Mouse (Mus musculus) midbrain, postnatal 0 days (tissue): ENCODE results near the gene Hmgn1. TPM values are rescaled to one million over a fixed set of nuclear protein-coding genes. Genes with fewer than 3 reads are reported as not detected.

Source experiments
- ATAC-seq: fragments of 200-750 bp; cut with Nextera tagmentation; 2 replicates; pipeline ENCODE4 v1.8.0; 2017; ENCODE audit warnings: moderate number of reproducible peaks, mild to moderate bottlenecking, moderate TSS enrichment, moderate library complexity; ENCODE audit not compliant: low FRiP score
- DNase-seq: peaks from one replicate; pipeline ENCODE4 v3.0.0-alpha.2; 2015; ENCODE audit warnings: low spot score
- H3K27ac ChIP-seq: fragments of 300-500 bp; sonication (generic); 2 replicates; pipeline ENCODE4 v1.5.1; 2014; ENCODE audit warnings: low read depth, mild to moderate bottlenecking, low read length, mixed read lengths
- H3K27me3 ChIP-seq: fragments of 300-500 bp; sonication (generic); 2 replicates; pipeline ENCODE4 v1.6.1; 2014; ENCODE audit warnings: low read length, control low read depth, mixed read lengths; ENCODE audit not compliant: insufficient read depth
- H3K36me3 ChIP-seq: fragments of 300-500 bp; sonication (generic); 2 replicates; pipeline ENCODE4 v1.6.1; 2014; ENCODE audit warnings: low read length, control low read depth, mixed read lengths; ENCODE audit not compliant: insufficient read depth
- H3K4me1 ChIP-seq: fragments of 300-500 bp; sonication (generic); 2 replicates; pipeline ENCODE4 v1.6.1; 2014; ENCODE audit warnings: mild to moderate bottlenecking, control low read depth, antibody characterized with exemption, low read length, mixed read lengths; ENCODE audit not compliant: insufficient read depth
- H3K4me2 ChIP-seq: fragments of 300-500 bp; sonication (generic); 2 replicates; pipeline ENCODE4 v1.6.1; 2014; ENCODE audit warnings: low read depth, mild to moderate bottlenecking, low read length, mixed read lengths; ENCODE audit not compliant: poor library complexity, severe bottlenecking
- H3K4me3 ChIP-seq: fragments of 300-500 bp; sonication (generic); 2 replicates; pipeline ENCODE4 v1.5.1; 2014; ENCODE audit warnings: low read depth, mild to moderate bottlenecking, low read length, moderate library complexity
- H3K9ac ChIP-seq: fragments of 300-500 bp; sonication (generic); replicated peaks from 2 replicates; pipeline ENCODE4 v1.6.1; 2014; ENCODE audit warnings: mild to moderate bottlenecking, low read length, moderate library complexity, mixed read lengths; ENCODE audit not compliant: poor library complexity, severe bottlenecking
- H3K9me3 ChIP-seq: fragments of 300-500 bp; sonication (generic); 2 replicates; pipeline ENCODE4 v1.6.1; 2016; ENCODE audit warnings: low read length, control low read depth
- CTCF ChIP-seq: IDR thresholded peaks from 2 replicates; pipeline ENCODE4 v1.5.1; 2016; ENCODE audit warnings: antibody characterized with exemption, mild to moderate bottlenecking
- WGBS: fragments of 180-500 bp; shearing (Covaris S2); extraction: QIAGEN DNeasy Blood & Tissue Kit; methylation state at CpG from one replicate; pipeline ENCODE4 v1.1.7; 2014; 5-methylcytosine and 5-hydroxymethylcytosine counted together
- polyA plus RNA-seq: library from polyadenylated mRNA; unstranded; fragments of >200 nt; fragmentation: Nextera tagmentation; extraction: Ambion mirVana; gene quantifications from 2 replicates; pipeline ENCODE4 v1.2.1, GENCODE M21; 2015
- total RNA-seq: library from RNA; depleted of rRNA; stranded (reverse); fragments of >200 nt; gene quantifications from 2 replicates; pipeline ENCODE4 v1.2.3, GENCODE M21; 2014; rRNA removed

Gene Hmgn1
- total RNA-seq = 106 and 119 TPM in 2 replicates
- 184 and 202 TPM in 2 replicates for polyA plus RNA-seq

DNA sequence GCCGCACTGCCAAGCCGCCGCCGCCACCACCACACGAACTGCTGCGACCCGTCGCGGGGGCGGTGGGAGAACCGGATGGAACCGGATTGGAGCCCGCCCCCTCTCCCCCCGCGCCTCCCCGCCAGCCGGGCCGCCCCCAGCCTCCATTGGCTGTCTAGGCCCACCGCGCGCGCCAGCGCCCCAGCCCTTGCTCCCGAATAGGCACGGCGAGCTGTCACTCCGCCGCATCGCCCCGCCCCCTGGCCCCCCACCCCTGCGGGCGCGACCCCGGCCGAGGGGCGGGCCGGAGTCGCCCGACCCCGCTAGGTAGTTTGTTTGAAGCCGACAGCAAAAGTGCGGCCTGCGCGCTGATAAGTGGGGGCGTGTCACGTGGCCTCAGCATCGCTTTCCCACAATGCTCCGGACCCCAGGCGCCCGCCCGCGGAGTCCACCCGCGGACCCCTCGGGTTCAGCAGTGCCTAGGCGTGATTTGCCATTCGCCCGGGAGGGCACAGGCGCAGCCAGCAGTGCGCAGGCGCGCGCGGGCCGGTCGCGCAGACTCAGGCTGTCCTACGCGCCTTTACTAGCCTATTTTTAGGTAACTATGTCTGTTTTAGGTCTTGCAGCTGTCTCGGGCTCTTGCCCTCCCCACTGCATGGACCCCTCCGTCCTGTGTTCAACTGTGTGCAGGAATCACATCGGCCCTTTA lies at the start of gene Hmgn1:
Gene Hmgn1, minus strand, starts transcription at position 73 of the 688 bp plus-strand sequence.
- under 1% methylated on average over 51 of the region's 72 CpGs for WGBS
- Histone ChIP-seq H3K9ac (peak within 1 kb of the TSS; percentile 80), H3K4me3 (peak within 1 kb of the TSS; percentile 65), H3K27me3 (no peaks in the 10 kb centered on the region), H3K9me3 (no peaks in the 10 kb centered on the region), H3K36me3 (peaks cover 15% of the 10 kb centered on the region), H3K27ac (peak within 1 kb of the TSS; percentile 96), H3K4me1 (peaks cover 8% of the 10 kb centered on the region; the same call in 1 of the 2 replicates), H3K4me2 (peak within 1 kb of the TSS; percentile 68)
- DNase-seq = peak; percentile 98
- peak; percentile 98 for ATAC-seq
- no peak for TF ChIP-seq CTCF

DNA sequence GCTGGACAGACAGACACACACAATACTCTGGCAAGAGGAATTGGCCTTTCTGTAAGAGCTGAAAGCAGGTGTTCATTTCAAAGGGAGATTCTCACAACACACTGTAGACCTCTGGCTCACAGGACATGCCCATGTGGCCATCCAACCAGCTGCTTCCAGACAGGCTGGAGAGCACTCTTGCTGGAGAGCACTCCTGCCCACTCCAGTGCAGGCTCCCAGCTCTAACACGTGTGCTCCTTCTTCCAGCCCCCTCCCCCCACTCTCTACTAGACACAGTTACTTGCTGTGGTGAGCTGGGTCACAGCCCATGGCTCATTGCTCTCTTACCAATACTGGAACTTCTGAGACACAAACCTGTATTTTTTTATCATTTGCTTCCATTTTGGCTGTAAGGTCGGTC lies 47.9 kb upstream of the Hmgn1 start:
- WGBS = 46% methylated on average over 2 of the region's 2 CpGs
- ATAC-seq (no peak), DNase-seq (no peak)
- Histone ChIP-seq H3K9me3 (no peaks in the 10 kb centered on the region), H3K4me1 (no peaks in the 10 kb centered on the region), H3K27ac (no peak overlapping the region), H3K9ac (no peak overlapping the region), H3K36me3 (no peaks in the 10 kb centered on the region), H3K27me3 (no peaks in the 10 kb centered on the region), H3K4me2 (no peak overlapping the region), H3K4me3 (no peak overlapping the region)
- TF ChIP-seq CTCF = no peak

DNA sequence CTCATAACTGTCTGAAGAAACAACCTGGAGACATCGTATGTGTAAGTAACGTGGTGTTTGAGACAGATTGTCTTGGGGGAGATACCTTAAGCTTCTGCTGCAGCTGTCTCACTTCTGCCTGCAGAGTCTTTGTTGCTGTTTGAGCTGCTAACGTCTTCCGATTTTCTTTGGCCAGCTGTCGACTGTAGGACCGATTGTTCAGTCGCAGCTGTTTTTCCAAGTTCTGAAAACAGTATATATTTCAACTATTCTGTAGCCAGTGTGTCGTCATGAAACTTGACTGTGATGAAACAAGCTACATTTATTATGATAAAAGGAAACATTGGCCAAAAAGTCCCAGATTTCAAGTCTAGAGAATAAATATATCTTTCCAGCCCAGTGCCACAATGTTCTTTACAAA lies 46.1 kb upstream of the Hmgn1 start:
- Histone ChIP-seq H3K27me3 (no peaks in the 10 kb centered on the region), H3K9me3 (no peaks in the 10 kb centered on the region), H3K4me2 (no peak overlapping the region), H3K36me3 (no peaks in the 10 kb centered on the region), H3K9ac (no peak overlapping the region), H3K27ac (no peak overlapping the region), H3K4me3 (no peak overlapping the region), H3K4me1 (no peaks in the 10 kb centered on the region)
- no peak for DNase-seq
- ATAC-seq = no peak
- no peak for TF ChIP-seq CTCF
- WGBS = 70% methylated on average over 8 of the region's 8 CpGs

DNA sequence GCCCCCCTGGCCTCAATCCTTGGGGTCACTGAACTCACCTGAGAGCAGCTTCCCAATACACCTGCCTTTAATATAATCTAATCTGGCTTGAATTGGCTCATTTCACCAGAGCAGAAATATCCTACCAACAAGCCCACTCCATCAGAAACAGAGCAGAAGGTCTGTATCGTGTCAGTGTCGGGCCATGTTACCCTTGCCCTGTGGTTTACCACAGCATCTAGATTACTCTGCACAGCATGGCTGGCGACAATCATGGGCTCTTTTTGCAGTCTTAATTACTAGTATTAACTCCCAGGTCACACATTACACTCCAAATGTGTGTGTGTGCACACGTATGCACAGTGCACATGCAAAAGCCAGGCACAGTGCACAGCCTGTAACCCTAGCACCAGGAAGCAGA lies 41.3 kb upstream of the Hmgn1 start:
- Histone ChIP-seq H3K4me2 (no peak overlapping the region), H3K27me3 (no peaks in the 10 kb centered on the region), H3K4me1 (no peaks in the 10 kb centered on the region), H3K9ac (no peak overlapping the region), H3K36me3 (no peaks in the 10 kb centered on the region), H3K9me3 (no peaks in the 10 kb centered on the region), H3K4me3 (no peak overlapping the region), H3K27ac (no peak overlapping the region)
- TF ChIP-seq CTCF = no peak
- 93% methylated on average over 4 of the region's 4 CpGs for WGBS
- DNase-seq = no peak
- no peak for ATAC-seq

DNA sequence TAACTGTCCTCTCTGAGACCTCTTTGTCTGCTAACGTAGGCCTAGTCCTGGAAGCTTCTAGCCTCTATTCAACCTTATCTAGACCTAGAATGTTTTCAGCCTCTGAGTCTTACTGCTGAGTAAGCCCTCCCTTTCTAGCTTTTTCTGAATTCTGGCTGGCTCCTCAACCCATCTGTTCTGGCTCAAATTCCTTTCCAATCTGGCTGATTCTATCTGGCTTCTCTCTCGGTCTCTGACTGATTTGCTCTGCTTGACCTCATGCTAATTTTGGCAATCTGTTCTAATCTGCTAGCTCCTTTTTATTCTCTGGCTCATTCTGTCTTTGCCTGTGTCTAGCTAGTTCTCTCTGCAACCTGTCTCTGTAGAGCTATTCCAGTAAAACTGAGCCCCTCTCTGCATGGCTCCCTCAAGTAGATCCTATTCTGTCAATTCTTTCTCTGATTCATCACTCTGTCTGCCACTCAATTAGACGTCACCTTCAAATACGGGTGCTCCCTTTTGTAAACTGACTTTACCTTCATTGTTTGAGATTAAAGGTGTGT lies 38.3 kb upstream of the Hmgn1 start:
- WGBS = 71% methylated on average over 4 of the region's 4 CpGs
- H3K4me1 ChIP-seq = no peaks in the 10 kb centered on the region
- no peak overlapping the region for H3K9ac ChIP-seq
- no peak overlapping the region for H3K4me2 ChIP-seq
- ATAC-seq (no peak), DNase-seq (peak; percentile 62)
- no peak overlapping the region for H3K27ac ChIP-seq
- no peak for TF ChIP-seq CTCF
- no peaks in the 10 kb centered on the region for H3K27me3 ChIP-seq
- H3K36me3 ChIP-seq = no peaks in the 10 kb centered on the region
- no peak overlapping the region for H3K4me3 ChIP-seq
- no peaks in the 10 kb centered on the region for H3K9me3 ChIP-seq

DNA sequence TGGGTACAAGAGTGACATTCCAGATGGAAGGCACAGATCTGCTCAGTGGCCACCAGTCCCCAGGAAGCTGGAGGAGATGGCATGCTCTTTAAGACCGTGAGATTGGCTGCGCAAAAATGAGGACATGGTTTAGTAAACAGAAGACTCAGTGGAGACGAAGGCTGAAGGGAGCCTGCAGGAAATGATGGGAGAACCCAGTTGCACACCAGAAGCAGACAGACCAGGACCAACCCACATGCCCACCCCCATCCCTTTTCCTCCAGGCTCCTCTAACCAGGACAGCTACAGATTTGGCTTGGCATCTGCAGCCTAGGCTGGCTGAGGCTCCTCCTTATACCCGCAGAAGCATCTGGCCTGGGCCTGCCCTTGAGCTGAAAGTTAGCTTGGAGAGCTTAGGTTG lies 33.8 kb upstream of the Hmgn1 start:
- Histone ChIP-seq H3K36me3 (peaks cover 8% of the 10 kb centered on the region), H3K4me1 (no peaks in the 10 kb centered on the region), H3K9ac (no peak overlapping the region), H3K27ac (no peak overlapping the region), H3K27me3 (no peaks in the 10 kb centered on the region), H3K4me3 (no peak overlapping the region), H3K4me2 (no peak overlapping the region), H3K9me3 (no peaks in the 10 kb centered on the region)
- WGBS = 90% methylated on average over 4 of the region's 4 CpGs
- TF ChIP-seq CTCF = no peak
- DNase-seq (no peak), ATAC-seq (no peak)
